Mouse (Mus musculus): ENCODE data around the gene Rgl1.

GRCm38 (mm10) chr1:152727604-152728236 is 38.4 kb downstream of the Rgl1 start:
- TF ChIP-seq CTCF (IDR thresholded peaks at IDR 0.05; ENCODE audit: extremely low read depth, insufficient read length, insufficient replicate concordance, low read depth, low read length) (no peak), POLR2A (IDR thresholded peaks at IDR 0.05; ENCODE audit: low read depth, low read length) (no peak)
